Mouse (Mus musculus) heart, embryonic 11.5 days (tissue): ENCODE results near the gene Mgst2. TPM values are rescaled to one million over a fixed set of nuclear protein-coding genes. Genes with fewer than 3 reads are reported as not detected.
A peak's percentile ranks its signal among the peaks of the same experiment; 100 is the strongest.

Source experiments
- ATAC-seq: fragments of 200-750 bp; cut with Nextera tagmentation; replicated peaks from 2 replicates; pipeline ENCODE4 v1.8.0; 2017; ENCODE audit warnings: moderate library complexity; ENCODE audit not compliant: insufficient number of reproducible peaks, low FRiP score, low TSS enrichment
- H3K27ac ChIP-seq: fragments of 300-500 bp; sonication (generic); 2 replicates; pipeline ENCODE4 v1.5.1; 2014; ENCODE audit warnings: mild to moderate bottlenecking, low read depth, low read length
- H3K27me3 ChIP-seq: fragments of 300-500 bp; sonication (generic); 2 replicates; pipeline ENCODE4 v1.6.1; 2014; ENCODE audit warnings: mild to moderate bottlenecking, low read length, mixed read lengths; ENCODE audit not compliant: control insufficient read depth, insufficient read depth
- H3K36me3 ChIP-seq: fragments of 300-500 bp; sonication (generic); 2 replicates; pipeline ENCODE4 v1.6.1; 2014; ENCODE audit warnings: mild to moderate bottlenecking, low read length, moderate library complexity, mixed read lengths; ENCODE audit not compliant: control insufficient read depth, insufficient read depth
- H3K4me1 ChIP-seq: fragments of 300-500 bp; sonication (generic); 2 replicates; pipeline ENCODE4 v1.6.1; 2014; ENCODE audit warnings: low read length; ENCODE audit not compliant: control insufficient read depth, insufficient read depth
- H3K4me2 ChIP-seq: fragments of 300-500 bp; sonication (generic); 2 replicates; pipeline ENCODE4 v1.6.1; 2014; ENCODE audit warnings: mild to moderate bottlenecking, moderate library complexity
- H3K4me3 ChIP-seq: fragments of 300-500 bp; sonication (generic); 2 replicates; pipeline ENCODE4 v1.5.1; 2014; ENCODE audit warnings: low read depth, low read length
- H3K9ac ChIP-seq: fragments of 300-500 bp; sonication (generic); 2 replicates; pipeline ENCODE4 v1.6.1; 2014; ENCODE audit warnings: mild to moderate bottlenecking, low read depth, low read length, moderate library complexity
- H3K9me3 ChIP-seq: fragments of 300-500 bp; sonication (generic); replicated peaks from 2 replicates; pipeline ENCODE4 v1.6.1; 2016; ENCODE audit warnings: low read length; ENCODE audit not compliant: control insufficient read depth
- WGBS: fragments of 180-500 bp; shearing (Covaris S2); extraction: QIAGEN DNeasy Blood & Tissue Kit; methylation state at CpG from one replicate; pipeline ENCODE4 v1.1.7; 2014; ENCODE audit not compliant: insufficient replicate concordance; 5-methylcytosine and 5-hydroxymethylcytosine counted together
- polyA plus RNA-seq: library from polyadenylated mRNA; unstranded; fragments of >200 nt; fragmentation: Nextera tagmentation; extraction: Ambion mirVana; gene quantifications from 2 replicates; pipeline ENCODE4 v1.2.1, GENCODE M21; 2014

Gene Mgst2
- polyA plus RNA-seq, 1 experiment from 2014 or later, result 1.6 TPM

GRCm38 (mm10) chr3:51726257-51726656 lies 66.1 kb downstream of the Mgst2 start:
- Histone ChIP-seq H3K9ac (no peak overlapping the region), H3K36me3 (no peaks in the 10 kb centered on the region), H3K4me1 (peaks cover 52% of the 10 kb centered on the region), H3K27ac (0 out of 2 replicates have a peak overlapping the region, but pooled peaks have one; percentile 1), H3K27me3 (no peaks in the 10 kb centered on the region), H3K4me3 (no peak overlapping the region), H3K9me3 (no peaks in the 10 kb centered on the region), H3K4me2 (no peak overlapping the region)
- 57% methylated on average over 6 of the region's 6 CpGs for WGBS
- ATAC-seq, result no peak

GRCm38 (mm10) chr3:51727487-51727886 lies 67.3 kb downstream of the Mgst2 start:
- WGBS, result 59% methylated on average over 3 of the region's 3 CpGs
- Histone ChIP-seq H3K27me3 (no peaks in the 10 kb centered on the region), H3K9me3 (no peaks in the 10 kb centered on the region), H3K4me1 (peaks cover 54% of the 10 kb centered on the region), H3K27ac (peak overlapping the region; percentile 84), H3K9ac (no peak overlapping the region), H3K4me3 (no peak overlapping the region), H3K4me2 (peak overlapping the region; percentile 52; the same call in 1 of the 2 replicates), H3K36me3 (no peaks in the 10 kb centered on the region)
- no peak for ATAC-seq

- Histone ChIP-seq H3K9ac (0 out of 2 replicates have a peak overlapping the region, but pooled peaks have one; percentile 2), H3K27me3 (no peaks in the 10 kb centered on the region), H3K27ac (peak overlapping the region; percentile 84), H3K4me3 (no peak overlapping the region), H3K4me1 (peaks cover 58% of the 10 kb centered on the region), H3K4me2 (peak overlapping the region; percentile 52), H3K36me3 (no peaks in the 10 kb centered on the region), H3K9me3 (no peaks in the 10 kb centered on the region)
- 14% methylated on average over 8 of the region's 8 CpGs for WGBS
- peak; percentile 47 for ATAC-seq
These were observed 67.8 kb downstream of the Mgst2 start for GRCm38 (mm10) chr3:51727968-51728367.

GRCm38 (mm10) chr3:51728456-51728855 lies 68.3 kb downstream of the Mgst2 start:
- Histone ChIP-seq H3K9ac (peak overlapping the region; percentile 12; the same call in 1 of the 2 replicates), H3K4me3 (0 out of 2 replicates have a peak overlapping the region, but pooled peaks have one; percentile 9), H3K27me3 (no peaks in the 10 kb centered on the region), H3K27ac (peak overlapping the region; percentile 84), H3K4me1 (peaks cover 62% of the 10 kb centered on the region), H3K9me3 (no peaks in the 10 kb centered on the region), H3K36me3 (no peaks in the 10 kb centered on the region), H3K4me2 (peak overlapping the region; percentile 52)
- 22% methylated on average over 12 of the region's 12 CpGs for WGBS
- ATAC-seq, result peak; percentile 93

GRCm38 (mm10) chr3:51729109-51729918 lies 69.2 kb downstream of the Mgst2 start:
- WGBS, result 55% methylated on average over 14 of the region's 14 CpGs
- Histone ChIP-seq H3K9ac (peak overlapping the region; percentile 12; the same call in 1 of the 2 replicates), H3K27ac (peak overlapping the region; percentile 84), H3K4me2 (peak overlapping the region; percentile 52; the same call in 1 of the 2 replicates), H3K36me3 (no peaks in the 10 kb centered on the region), H3K27me3 (no peaks in the 10 kb centered on the region), H3K4me1 (peaks cover 59% of the 10 kb centered on the region), H3K4me3 (no peak overlapping the region), H3K9me3 (no peaks in the 10 kb centered on the region)
- no peak for ATAC-seq

- no peak overlapping the region for H3K27ac ChIP-seq
- 87% methylated on average over 7 of the region's 7 CpGs for WGBS
- no peaks in the 10 kb centered on the region for H3K9me3 ChIP-seq
- no peak overlapping the region for H3K4me3 ChIP-seq
- H3K4me1 ChIP-seq, result peaks cover 47% of the 10 kb centered on the region
- no peaks in the 10 kb centered on the region for H3K27me3 ChIP-seq
- H3K9ac ChIP-seq, result no peak overlapping the region
- ATAC-seq, result no peak
- no peak overlapping the region for H3K4me2 ChIP-seq
- H3K36me3 ChIP-seq, result no peaks in the 10 kb centered on the region
These were observed 70.5 kb downstream of the Mgst2 start for GRCm38 (mm10) chr3:51730662-51731061.

- H3K4me1 ChIP-seq, result peaks cover 41% of the 10 kb centered on the region
- H3K9me3 ChIP-seq, result no peaks in the 10 kb centered on the region
- H3K9ac ChIP-seq, result no peak overlapping the region
- ATAC-seq, result no peak
- no peak overlapping the region for H3K4me3 ChIP-seq
- no peaks in the 10 kb centered on the region for H3K27me3 ChIP-seq
- no peak overlapping the region for H3K4me2 ChIP-seq
- H3K27ac ChIP-seq, result no peak overlapping the region
- H3K36me3 ChIP-seq, result no peaks in the 10 kb centered on the region
- 88% methylated on average over 16 of the region's 16 CpGs for WGBS
These were observed 71.9 kb downstream of the Mgst2 start for GRCm38 (mm10) chr3:51731949-51732636.
